Mouse (Mus musculus) cerebellum, adult 11 months (tissue): Measurements from ENCODE around the gene Tedc2.

ENCODE experiments used
- DNase-seq: peaks from one replicate; pipeline ENCODE4 v3.0.0; 2022

Gene Tedc2

DNA sequence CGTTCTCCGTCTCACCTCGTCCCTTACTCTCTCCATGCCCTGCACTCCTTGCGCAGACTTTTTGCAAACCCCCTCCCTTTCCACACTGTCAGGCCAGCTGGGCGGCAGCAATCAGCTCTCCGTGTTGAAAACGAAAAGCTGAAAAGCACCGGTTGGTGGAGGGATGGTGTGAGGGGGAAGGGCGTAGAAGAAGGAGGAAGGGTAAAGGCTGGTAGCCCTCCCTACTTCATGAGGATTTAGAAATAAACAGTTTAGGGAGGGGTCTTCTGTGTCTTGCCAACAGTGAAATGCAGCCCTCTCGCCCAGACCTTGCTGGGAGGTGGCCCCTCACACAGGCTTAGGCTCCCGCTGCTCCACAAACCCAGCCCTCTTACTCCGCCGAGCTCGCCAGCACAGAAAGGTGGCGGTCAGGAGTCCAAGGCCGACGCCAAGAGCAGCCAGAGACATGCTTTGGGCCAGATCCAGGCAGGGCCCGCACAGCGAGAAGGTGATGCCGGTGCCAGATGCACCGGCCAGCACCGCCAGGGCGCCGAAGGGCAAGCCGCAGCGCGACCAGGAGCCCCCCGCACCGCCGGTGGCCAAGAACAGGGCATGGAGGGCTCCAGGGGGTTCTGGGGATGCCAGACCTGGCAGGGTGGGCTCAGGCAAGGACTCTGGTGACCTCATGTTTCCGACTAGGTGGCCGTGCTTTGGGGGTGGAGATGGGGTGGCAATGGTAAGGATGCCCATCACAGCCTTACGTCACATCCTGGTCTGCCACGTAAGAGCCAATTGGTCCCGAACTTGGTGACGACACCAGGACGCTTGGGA lies 8.8 kb downstream of the Tedc2 start:
- peak; percentile 75 for DNase-seq

DNA sequence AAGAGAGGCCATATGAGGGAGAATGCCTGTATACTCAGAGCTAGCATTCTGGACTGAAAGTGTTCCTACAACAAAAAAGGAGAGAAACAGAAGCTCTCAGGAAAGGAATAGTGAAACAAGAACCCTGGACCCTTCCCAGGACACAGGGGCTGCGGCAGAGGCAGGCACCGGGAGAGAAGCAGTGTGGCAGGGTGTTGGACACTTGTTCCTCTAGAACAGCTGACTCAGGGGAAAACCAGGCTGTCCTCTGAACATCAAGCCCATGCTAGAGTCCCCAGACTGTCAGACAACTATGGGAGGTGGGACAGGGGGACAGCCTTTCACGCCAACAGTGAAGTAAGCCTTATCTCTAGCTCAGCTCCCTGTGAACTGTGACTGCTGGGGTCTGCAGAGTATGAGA lies 10.1 kb downstream of the Tedc2 start:
- no peak for DNase-seq

DNA sequence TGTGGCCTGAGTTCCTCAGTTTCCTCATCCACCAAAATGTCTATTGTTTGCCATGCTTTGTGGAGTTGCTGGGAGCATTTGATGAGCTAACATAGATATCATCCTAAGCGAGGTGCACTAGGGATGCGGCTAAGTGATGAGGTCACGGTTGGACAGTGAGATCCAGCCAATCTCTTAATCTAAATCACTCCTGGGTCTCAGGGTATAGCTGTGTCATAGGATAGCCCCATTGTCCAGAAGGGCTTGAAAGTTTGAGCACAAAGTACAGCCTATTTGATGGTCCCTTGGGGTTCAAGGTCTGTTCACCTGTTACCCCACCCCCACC lies 10.8 kb downstream of the Tedc2 start:
- no peak for DNase-seq

DNA sequence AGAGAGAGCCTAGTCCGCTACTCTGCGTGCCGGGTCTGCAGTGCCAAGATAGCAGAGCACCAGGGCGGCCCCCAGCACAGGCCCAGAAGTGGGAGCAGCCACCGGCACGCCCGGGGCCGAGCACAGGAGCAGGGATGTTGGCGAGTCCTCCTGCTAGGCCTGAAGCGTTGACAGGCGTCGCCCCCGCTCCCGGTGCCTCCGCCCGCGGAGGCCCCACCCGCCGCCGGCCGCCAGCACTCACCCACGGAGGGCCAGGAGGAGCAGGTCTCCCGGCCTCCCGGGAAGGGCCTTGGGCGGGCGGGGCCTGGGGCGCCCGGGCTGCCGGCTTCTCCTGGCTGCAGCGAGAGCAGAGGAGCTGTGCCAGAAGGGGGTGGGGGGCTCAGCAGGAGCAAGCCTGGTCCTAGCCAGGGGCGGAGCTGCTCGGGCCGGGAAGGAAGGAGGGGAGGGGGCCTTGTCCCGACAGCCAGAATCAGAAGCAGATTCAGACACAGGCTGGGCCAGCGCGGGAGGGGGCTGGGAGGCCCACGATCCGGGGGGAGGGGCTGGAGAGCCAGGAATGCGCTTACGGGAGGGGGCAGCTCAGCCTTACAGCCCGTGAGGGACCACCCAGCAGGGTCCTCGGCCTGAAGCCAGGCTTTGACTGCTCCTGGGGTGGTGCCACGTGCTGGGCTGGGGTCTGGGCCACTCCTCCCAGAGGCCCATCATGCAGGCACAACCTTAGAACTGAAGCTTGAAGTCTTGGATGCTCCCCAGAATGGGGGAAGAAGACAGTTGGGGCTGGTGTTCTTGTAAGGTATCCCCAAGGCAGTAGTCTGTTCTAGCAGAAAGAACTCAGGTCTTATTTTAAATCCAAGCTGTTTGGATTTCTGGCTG lies 11.4 kb downstream of the Tedc2 start, which contains the start of gene Ntn3:
Gene Ntn3, minus strand, starts transcription at position 489 of the 873 bp plus-strand sequence.
- DNase-seq: peak; percentile 61

DNA sequence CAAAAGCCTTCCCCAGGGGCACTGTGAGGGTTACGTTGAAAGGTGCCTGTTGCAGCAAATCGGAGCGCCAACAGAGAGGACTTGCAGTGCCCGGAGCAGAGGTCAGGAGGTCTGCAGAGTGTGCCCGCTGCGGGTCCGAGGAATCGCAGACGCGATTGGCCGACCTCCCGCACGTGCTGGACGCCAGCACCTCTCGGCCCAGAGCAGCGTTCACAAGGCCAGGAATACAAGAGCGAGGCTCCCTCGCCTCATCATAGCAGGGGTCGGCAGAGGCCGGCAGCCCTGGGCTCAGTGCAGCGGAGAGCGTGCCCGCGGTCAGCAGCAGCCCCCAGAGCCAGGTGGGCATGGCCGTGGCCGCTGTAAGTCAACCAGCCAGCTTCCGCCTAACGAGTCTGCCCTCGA lies 12.0 kb downstream of the Tedc2 start:
- DNase-seq: peak; percentile 44

DNA sequence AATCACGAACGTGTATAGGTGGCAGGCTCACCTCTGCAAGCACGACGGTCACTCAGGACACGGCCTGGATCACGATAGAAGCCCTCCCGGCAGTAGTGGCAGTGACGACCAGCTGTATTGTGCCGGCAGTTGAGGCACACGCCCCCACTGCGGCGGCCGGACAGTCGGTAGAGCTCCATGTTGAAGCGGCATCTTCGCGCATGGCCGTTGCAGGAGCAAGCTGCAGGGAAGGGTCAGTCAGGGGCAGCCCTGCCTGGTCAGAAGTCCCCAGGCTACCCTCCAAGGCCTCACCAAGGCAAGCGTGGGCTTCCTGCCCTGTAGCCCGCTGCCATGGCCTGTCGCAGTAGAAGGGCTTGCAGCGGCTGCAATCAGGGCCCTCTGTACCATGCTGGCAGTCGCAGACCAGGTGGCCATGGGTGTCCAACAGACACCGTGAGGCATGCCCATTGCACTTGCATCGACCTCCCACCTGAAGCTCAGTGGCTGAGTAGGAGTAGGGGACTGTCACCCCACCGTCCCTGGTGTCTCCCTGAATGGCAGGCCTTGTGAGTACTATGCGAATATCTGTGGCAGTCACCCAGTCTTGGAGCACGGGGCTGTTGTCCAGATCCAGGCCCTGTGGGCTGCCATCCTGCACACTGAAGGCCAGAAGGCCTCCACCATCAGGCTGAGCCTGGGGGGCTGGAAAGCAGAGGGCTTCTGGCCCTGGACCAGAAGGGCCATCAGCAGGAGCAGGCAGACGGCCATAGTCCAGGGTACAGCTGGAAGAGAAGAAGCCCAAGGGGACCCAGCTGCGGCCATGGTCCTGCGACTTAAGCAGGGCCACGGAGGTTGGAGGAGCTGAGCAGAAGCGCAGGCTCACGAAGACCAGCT lies 12.6 kb downstream of the Tedc2 start:
- no peak for DNase-seq

DNA sequence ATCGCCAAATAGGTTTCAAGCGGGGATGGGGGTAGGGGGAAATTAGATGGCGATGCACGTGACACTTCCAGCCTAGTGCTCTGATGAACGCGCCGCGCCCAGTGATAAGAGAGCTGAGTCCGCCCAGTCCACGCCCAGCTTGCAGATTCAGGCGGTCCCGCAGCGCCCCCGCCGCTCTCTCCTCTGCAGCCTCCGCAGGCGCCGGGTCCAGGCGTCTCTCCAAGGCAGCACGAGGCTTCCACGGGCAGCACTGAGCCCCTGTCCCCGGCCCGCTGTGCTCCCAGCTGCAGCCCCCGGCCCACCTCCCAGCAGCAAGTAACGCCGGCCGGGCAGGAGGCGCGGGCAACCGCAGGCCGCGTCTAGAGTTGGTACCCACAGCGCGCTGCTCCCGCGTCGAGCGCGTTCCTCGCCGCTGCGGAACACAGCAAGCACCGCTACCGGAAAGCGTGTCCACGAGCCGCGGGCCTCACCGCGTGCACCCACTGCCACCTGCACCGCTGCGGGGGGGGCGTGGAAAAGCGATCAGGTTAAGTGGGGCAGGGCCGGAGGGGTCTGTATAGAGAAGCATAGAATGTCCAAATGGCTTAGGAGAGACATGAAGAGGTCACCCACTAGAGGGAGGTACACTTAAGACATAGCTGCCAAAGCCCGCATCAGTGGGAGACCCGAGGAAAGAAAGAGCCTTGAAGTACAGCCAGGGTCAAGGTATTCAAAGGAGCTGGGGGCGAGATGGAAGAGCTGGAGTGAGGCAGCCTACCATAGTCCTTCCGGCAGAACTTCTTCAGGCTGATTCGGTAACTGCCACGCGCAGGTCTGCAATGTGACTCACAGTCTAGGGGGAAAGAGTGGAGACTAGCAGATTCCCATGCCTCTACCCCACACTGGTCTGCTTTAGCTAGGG lies 13.9 kb downstream of the Tedc2 start:
- peak; percentile 61 for DNase-seq

DNA sequence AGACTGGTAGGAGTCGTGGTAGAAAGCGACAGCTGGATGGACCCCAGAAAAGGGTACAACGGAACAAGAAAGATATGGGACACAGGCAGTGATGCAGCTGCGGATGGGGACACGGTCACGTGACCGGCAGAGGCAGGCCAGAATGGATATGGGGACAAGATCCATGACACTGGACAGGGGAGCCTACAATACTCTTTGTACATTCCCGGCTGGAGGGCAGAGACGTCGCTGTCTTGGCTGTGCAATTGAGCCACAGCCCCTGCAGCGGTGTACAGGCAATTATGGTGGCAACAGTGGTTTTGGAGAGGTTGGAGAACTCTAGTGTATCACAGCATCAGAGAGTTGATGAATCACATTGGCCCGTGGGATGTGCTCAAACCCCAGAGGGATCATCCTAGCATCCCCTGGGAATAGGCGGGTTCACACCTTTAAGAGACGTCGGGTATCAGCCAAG lies 14.7 kb downstream of the Tedc2 start:
- peak; percentile 47 for DNase-seq

DNA sequence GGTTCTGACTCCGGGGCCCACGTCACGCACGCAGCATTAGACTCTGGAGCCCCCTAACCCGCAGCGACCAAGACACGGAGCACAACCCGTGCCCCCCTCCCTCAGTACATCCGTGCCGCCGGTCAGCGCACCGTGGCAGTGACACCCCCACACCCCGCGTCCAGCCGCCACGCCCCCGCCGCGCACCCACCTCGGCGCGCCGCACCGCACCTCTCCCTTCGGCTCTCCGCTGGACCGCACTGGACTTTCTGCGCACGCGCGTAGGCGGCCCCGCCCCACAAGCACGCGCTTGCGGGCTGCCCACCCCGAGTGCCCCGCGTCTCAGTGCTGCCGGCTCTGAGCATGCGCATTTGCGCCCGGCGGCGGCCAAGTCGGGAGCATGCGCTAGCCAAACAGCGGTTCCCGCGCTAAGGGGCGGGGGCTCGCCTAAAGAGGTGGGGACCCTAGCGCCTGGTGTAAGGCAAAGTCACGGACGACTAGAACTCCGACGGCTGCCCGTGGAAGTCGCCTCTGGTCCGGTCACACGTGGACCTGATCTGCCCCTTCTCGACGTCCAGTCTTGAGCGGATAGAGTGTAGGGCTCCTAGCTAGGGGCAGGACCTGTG lies 15.3 kb downstream of the Tedc2 start, which contains the start of gene Tbc1d24:
Gene Tbc1d24, minus strand, starts transcription at position 279 of the 605 bp plus-strand sequence.
- DNase-seq: peak; percentile 96

DNA sequence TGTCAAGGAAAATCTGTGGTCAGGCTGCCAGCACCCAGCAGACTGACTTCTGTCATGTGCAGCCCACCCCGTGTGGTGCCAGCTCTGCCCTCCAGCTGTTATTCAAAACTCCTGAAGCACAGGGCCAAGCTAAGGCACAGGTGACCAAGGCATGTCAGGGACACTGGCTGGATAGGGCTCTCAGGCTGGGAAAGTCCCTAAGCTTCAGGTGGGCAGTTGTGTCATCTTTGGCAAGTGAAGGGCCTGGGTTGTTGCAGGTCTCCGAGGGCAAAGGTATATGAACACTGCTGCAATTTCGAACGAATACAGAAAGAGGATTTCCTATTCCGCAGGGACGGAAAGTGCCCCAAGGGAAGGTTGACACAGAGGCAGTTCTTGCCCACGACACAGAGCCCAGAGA lies 15.8 kb downstream of the Tedc2 start:
- peak; percentile 45 for DNase-seq

DNA sequence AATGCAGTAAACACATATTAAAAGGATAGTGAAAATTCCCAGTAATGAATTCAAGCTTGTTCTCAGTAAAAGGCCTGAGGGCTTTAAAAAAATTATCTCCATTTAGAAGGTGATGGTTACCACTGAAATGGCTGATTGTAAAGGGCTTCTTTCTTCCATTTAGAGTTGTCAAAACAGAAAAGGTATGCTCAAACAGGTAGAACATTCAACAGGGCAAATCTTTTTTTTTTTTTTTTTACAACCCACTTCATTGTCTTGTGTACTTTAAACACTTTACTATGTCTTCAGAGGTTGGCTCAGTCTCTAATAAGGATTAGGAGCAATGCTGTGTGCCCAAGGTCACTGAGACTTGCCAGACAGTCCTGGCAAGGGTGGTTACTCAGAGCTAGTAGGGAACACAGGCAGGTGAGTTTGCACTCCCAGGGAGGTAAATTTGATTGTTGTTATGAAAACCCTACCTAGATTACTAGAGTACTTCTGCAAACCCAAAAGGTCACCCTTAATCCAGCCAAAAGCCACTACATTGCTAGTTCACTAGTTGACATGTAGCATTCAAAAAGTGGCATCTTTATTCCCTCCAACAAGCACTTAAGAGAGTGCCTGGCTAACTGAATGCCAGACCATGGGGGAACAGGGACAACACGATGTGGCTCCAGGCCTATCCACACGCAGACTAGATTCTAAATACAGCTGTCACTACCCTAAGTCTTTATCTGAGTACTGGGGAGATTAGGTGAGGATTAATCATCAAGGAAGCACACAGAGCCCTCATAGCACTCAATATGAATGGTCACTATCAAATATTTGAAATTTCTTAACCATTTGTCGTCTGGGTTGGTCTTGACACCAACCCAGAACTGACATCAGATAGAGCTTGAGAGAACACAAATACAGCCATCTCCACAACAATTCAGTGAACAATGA lies 16.8 kb downstream of the Tedc2 start:
- DNase-seq: no peak

DNA sequence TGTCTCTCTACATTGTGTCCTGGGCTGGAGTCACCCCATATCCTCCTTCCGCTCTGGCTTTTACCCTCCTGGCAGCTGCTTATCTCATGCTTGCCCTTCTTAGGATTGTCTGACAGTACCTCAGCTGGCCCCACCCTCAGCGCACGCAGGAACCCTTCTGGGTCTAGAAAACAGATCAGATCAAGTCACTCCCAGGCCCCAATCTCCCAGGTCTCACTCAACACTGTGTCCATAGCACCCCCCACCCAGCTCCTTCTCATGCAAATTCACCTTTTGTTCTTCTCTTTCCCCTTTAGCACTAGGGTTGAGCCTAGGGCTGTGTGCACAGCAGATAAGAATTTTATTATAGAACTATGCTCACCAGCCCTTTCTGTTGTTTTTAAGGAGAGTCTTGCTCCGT lies 17.6 kb downstream of the Tedc2 start:
- DNase-seq: no peak

DNA sequence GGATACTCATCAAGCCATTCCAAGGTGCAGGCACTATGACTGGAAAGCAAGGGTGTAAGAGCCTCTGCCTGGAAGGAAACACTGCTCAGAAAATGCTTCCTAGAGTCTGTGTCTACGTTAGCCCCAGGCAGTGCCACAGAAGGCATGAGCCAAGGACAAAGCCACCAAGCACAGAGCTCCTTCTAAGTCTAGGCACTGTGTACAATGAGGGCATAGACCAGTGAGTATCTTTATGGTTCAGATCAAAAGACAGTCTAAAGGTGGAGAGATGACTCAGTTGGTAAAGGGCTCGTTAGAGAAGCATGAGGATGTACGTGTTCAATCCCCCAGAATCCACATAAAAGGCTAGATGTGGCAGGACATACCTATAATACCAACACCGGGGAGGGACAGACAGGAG lies 19.6 kb downstream of the Tedc2 start:
- DNase-seq: no peak

DNA sequence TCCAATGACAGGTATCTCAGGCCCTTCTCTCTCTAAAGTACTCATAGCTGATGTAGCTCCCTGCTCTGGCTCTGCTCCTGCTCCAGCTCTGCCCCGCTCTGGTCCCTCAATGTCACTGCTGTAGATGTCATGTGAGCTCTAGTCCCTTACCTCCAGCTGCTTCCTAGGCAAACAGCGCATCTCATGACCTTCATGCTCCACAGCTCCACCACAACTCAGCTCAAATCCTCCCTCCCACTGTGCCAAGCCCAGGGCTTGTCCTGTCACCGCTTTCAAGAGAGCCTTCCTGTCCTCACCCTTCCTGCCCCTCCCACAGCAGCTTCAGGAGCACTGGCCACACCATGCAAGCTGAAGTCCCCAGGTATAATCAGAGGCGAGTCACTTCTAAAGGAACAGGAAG lies 20.9 kb downstream of the Tedc2 start:
- DNase-seq: no peak

DNA sequence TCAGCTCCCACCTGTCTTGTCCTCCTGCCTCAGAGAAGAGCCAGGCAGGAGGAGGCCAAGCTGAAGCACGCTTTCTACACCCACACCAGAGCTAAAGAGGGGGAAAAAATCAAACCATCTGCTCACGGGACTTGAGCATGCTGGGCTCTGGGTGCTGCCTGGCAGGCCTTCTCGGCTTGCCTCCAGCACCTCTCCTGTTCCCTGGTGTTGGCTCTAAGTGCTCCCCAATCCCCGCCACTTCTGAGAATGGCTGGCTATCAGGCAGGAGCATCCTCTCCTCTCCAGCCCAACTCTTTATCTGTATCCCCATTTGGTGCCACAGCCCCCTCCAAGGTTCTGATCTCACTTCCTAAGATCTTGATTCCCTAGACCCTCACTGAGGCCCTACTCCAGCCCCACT lies 21.4 kb downstream of the Tedc2 start:
- peak; percentile 55 for DNase-seq

DNA sequence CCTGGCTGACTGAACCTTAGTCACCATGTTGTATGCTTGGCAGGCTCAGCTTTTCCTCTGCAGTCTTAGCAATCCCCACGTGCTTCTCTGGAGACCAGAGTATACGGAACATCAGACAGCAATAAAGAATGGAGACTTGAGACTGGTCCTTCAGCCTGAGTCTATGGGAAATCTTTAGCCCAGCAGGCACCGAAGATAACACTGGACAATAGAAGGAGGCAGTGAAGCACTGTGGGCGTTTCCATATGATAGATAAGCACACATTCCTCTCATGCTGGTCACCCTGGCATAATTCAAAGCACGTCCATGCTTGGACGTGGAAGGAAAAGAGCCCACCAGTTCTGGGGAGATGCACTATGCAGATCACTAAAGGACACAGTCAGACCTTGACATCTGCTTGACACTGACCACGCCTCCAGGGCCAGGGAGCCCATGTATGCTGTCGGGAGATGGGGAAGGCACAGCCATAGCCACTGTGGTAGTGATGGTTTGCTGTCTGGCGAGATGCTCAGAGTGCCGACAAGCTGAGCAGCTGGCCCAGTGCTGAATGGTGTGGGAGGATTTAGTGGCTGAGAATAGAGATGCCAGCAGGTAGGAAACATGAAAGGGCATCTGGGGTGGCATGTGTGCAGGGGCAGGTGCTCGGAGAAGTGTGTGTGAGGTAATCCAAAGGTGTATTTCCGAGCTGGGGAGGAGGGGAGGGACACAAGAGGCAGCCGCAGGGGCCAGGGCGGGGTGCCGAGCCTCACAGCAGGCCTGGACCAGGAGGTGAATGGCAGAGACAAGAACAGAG lies 23.4 kb downstream of the Tedc2 start:
- DNase-seq: no peak

DNA sequence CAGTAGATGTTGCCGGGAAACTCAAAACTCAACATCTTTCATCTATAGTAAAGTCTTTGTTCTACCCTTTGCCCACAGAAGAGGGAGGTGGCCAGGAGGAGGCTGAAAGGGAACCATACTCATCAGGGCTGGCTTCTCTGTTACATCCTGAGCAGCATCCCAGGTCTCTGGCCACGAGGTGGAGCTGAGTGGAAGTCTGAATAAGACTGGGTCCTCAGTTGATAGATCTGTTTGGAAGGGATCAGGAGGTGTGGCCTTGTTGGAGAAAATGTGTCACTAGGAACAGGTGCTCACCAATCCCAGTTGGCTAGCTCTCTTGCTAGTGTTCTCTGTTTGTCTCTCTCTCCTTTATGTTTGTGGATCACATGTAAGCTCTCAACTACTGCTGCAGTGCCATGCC lies 25.3 kb downstream of the Tedc2 start:
- no peak for DNase-seq

DNA sequence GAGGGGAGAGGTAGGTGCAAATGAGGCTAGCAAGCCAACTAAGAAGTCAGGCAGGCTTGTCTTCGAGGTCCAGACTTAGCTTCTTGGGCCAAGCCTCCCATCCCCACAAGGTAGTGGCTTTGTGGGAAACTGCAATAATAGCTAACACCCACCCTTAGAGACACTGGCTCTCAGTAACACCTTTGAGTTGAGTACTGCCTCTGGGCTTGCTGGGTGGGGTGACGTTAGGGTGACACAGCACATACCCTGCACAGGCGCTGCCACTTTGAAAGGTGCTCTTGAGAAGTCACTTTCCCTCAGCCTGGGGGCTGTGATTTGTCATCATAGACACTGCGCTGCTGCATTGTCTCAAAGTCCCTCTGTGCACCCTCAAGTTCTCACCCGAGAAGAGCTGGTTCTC lies 26.9 kb downstream of the Tedc2 start:
- DNase-seq: no peak

DNA sequence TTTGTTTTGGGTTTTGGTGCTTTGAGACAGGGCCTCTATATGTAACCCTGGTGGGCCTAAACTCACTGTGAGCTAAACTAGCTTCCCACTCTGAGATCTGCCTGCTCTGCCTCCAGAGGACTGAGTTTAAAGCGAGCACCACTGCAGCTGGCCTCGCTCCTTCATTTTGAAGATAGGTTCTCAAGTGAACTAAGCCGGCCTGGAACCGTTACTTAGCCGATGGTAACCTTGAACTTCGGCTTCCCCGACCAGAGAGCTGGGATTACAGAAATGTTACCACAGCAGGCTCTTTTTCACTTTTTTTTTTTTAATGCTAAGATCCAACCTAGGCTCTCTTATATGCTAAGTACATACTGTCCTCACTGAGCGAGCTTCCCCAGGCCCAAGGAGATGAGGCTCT lies 27.4 kb downstream of the Tedc2 start:
- no peak for DNase-seq
